Mouse (Mus musculus) midbrain, embryonic 13.5 days (tissue): Measurements from ENCODE around the gene Btbd35f23. TPM values are rescaled to one million over a fixed set of nuclear protein-coding genes. Genes with fewer than 3 reads are reported as not detected.
"Not testable (repeated sequence)": the region's sequence is repeated elsewhere in the genome, so short reads cannot be mapped to it uniquely, and the experiment has no call there.

Source experiments
- ATAC-seq: fragments of 200-750 bp; cut with Nextera tagmentation; 2 replicates; pipeline ENCODE4 v1.8.0; 2017; ENCODE audit warnings: mild to moderate bottlenecking, moderate TSS enrichment, moderate library complexity
- H3K27ac ChIP-seq: fragments of 300-500 bp; sonication (generic); 2 replicates; pipeline ENCODE4 v1.5.1; 2015; ENCODE audit warnings: inconsistent platforms, mild to moderate bottlenecking, moderate library complexity
- H3K27me3 ChIP-seq: fragments of 300-500 bp; sonication (generic); 2 replicates; pipeline ENCODE4 v1.6.1; 2015; ENCODE audit warnings: mild to moderate bottlenecking, inconsistent platforms
- H3K36me3 ChIP-seq: fragments of 300-500 bp; sonication (generic); 2 replicates; pipeline ENCODE4 v1.6.1; 2015; ENCODE audit warnings: mild to moderate bottlenecking, inconsistent platforms
- H3K4me1 ChIP-seq: fragments of 300-500 bp; sonication (generic); replicated peaks from 2 replicates; pipeline ENCODE4 v1.6.1; 2015; ENCODE audit warnings: inconsistent platforms
- H3K4me2 ChIP-seq: fragments of 300-500 bp; sonication (generic); replicated peaks from 2 replicates; pipeline ENCODE4 v1.6.1; 2015; ENCODE audit warnings: moderate library complexity, mild to moderate bottlenecking, inconsistent platforms
- H3K4me3 ChIP-seq: fragments of 300-500 bp; sonication (generic); replicated peaks from 2 replicates; pipeline ENCODE4 v1.5.1; 2015; ENCODE audit warnings: mild to moderate bottlenecking, inconsistent platforms
- H3K9ac ChIP-seq: fragments of 300-500 bp; sonication (generic); replicated peaks from 2 replicates; pipeline ENCODE4 v1.6.1; 2015; ENCODE audit warnings: mild to moderate bottlenecking, inconsistent platforms
- H3K9me3 ChIP-seq: fragments of 300-500 bp; sonication (generic); 2 replicates; pipeline ENCODE4 v1.6.1; 2016; ENCODE audit warnings: mild to moderate bottlenecking, inconsistent platforms
- WGBS: fragments of 180-500 bp; shearing (Covaris S2); methylation state at CpG from one replicate; pipeline ENCODE4 v1.1.7; 2015; 5-methylcytosine and 5-hydroxymethylcytosine counted together
- polyA plus RNA-seq: library from polyadenylated mRNA; unstranded; fragments of >200 nt; fragmentation: Nextera tagmentation; extraction: Ambion mirVana; gene quantifications from 2 replicates; pipeline ENCODE4 v1.2.1, GENCODE M21; 2015

The Btbd35f23 gene
- polyA plus RNA-seq, result not detected in 2 replicates

DNA sequence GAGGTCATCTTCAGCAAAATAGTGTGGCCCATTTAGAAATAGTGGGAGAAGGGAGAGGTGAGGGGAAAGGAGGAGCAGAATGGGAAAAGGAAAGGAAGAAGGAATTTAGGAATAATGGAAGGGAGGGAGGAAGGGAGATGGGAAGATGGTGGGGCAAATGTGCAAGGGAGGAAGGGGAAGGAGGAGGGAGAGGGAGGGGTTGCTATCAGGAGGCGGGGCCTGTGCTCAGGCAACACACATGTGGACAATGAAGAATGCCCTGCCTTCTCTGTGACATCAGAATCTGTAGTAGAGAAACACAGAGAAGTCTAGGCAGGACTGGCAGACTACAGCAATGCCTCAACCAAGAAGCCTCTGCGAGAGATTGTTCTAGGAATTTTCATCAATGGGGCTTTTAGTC lies at the start of gene Btbd35f23:
Btbd35f23 (plus strand) TSS at position 301 of the 400 bp plus-strand sequence.
- H3K4me3 ChIP-seq, H3K9ac ChIP-seq, H3K4me1 ChIP-seq, H3K9me3 ChIP-seq, H3K36me3 ChIP-seq, H3K27ac ChIP-seq, H3K4me2 ChIP-seq, ATAC-seq, H3K27me3 ChIP-seq: not testable (repeated sequence)
- 58% methylated on average over 2 of the region's 2 CpGs for WGBS

Other genes starting within 250 kb of the Btbd35f23 start
- not detected in 2 replicates for gene Btbd35f24, start 119.0 kb downstream of the Btbd35f23 start, polyA plus RNA-seq